Mouse (Mus musculus) cerebral cortex, adult 2 months (tissue): Measurements from ENCODE around the gene Fbxo30.

Experiments
- WGBS: fragments of 180-500 bp; shearing (Covaris S2); methylation state at CpG from one replicate; pipeline ENCODE4 v1.1.7; 2018; 5-methylcytosine and 5-hydroxymethylcytosine counted together

Fbxo30 gene

DNA sequence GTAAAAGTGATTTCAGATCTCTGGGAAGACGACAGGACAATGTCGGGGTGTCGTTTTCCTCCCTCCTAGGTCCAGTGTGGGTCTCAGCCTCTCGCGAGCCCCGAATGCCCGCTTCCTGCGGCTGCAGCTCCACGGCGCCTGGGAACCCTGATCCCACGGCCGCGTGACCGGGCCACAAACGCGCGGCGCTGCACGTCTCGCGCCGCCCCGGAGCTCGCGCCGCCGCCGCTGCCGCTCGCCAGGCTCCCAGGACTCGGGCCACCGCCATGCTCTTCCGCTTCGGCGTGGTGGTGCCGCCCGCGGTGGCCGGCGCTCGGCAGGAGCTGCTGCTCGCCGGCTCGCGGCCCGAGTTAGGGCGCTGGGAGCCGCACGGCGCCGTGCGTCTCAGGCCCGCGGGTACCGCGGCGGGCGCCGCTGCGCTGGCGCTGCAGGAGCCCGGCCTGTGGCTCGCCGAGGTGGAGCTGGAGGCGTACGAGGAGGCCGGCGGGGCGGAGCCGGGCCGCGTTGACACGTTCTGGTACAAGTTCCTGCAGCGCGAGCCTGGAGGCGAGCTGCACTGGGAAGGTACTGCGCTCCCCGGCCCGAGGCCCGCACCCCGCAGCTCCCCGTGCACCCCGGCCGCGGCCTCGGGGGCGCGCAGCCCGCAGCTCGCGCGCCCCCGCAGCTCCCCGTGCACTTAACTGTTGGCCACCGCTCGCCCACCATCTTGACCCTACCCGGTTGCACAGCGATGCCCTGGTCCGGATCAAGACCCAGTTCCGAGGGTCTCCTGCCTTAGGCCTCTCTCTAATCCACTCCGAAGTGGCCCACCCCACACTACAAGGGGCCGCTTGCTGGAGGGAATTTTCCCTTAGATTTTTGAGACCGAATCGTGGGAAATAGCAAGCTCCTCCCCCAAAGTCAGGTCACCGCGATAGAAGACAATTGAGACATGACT lies 62.3 kb downstream of the Fbxo30 start, which contains the start of gene Epm2a:
Gene Epm2a (plus strand): TSS at position 200 of the 937 bp plus-strand sequence.
- WGBS, result under 1% methylated on average over 106 of the region's 106 CpGs

DNA sequence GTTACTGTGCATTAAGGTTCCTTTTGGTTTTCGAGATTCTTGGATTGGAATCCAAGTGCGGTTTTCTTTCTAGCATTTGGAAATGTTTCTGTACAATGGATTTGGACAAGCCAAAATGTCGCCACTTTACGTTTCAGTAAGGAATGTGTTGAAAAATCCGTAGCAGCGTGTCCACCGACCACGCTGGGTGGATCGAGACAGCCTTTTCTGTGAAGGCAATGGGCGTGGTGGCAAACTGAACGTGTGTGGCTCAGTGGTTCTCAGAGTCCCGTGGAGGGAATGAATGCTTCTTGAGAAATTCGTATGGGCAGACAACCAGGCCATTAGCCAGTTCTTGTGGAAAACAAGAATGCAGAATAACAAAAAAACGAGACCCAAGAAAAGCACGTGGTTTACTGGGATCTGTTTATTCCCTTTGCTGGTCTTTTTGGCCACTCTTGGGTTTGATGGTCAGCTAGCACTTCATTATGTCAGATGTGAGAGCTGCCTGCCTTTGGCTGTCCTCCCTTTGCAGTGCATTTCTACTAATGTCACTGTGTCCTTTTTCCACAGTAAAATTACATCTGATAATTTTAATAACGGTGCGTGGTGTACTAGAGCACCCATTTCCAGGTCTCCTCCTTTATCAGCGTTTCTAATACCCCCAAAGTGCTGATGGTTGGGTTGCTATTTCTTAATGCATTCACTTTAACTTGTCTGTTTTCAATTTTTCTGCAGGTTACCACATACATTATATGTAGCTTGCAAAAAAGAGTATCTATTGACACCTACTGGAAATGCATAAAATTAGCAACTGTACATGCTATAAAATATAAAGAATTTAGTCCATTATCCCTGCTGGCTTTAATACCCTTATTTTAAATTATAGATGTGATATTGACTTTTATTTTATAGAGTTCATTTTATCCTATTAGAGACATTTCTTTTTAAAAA lies 63.7 kb downstream of the Fbxo30 start:
- WGBS, result 53% methylated on average over 18 of the region's 18 CpGs
